12 mouse cellular contexts compared by ENCODE assay signal in genomic region chr2:24888895-24889294, GRCm38 (mm10). TPM values are rescaled to one million over a fixed set of nuclear protein-coding genes. Genes with fewer than 3 reads are reported as not detected.
A peak's percentile ranks its signal among the peaks of the same experiment; 100 is the strongest.
DNase-seq lines count a peak whose midpoint lies in the region; ATAC-seq and TF ChIP-seq lines count a peak whose summit lies in the region.
"Had no signal": no experiment of that assay in that cellular context is flagged by ENCODE, and none has a peak within 500 bp of the region (broad histone marks: within the 10 kb centered on the region; RNA-seq: fewer than 3 reads in every experiment).

No protein-coding gene starts in this region.

- no peaks in the 10 kb centered on the region for H3K9me3 ChIP-seq in lung, embryonic 14.5 days (ENCODE audit: low read depth, low read length)
- H3K9me3 ChIP-seq: forebrain, embryonic 10.5 days; midbrain, embryonic 13.5 days had no signal

- H3K36me3 ChIP-seq in lung, embryonic 14.5 days (ENCODE audit: insufficient read depth) = peaks cover 26% of the 10 kb centered on the region

- H3K4me2 ChIP-seq in lung, embryonic 14.5 days = no peak overlapping the region
- H3K4me2 ChIP-seq: midbrain, embryonic 13.5 days had no signal

- H3K9ac ChIP-seq in lung, embryonic 14.5 days = no peak overlapping the region
- H3K9ac ChIP-seq: midbrain, embryonic 13.5 days had no signal

- H3K4me1 ChIP-seq in lung, embryonic 14.5 days (ENCODE audit: insufficient read depth) = no peaks in the 10 kb centered on the region
- peaks cover 17% of the 10 kb centered on the region for H3K4me1 ChIP-seq in lung, adult 2 months (ENCODE audit: control insufficient read depth, insufficient read depth, low read length)
- H3K4me1 ChIP-seq: midbrain, embryonic 13.5 days had no signal

- TF ChIP-seq CTCF in lung, embryonic 14.5 days (IDR thresholded peaks at IDR 0.05; ENCODE audit: low read depth) = peak; percentile 34; the same call in 1 of the 2 replicates
- TF ChIP-seq CTCF in lung, adult 2 months (IDR thresholded peaks at IDR 0.05; ENCODE audit: insufficient read depth, low read length) = no peak

- H3K27me3 ChIP-seq in lung, embryonic 14.5 days (ENCODE audit: insufficient read depth, low read length) = no peaks in the 10 kb centered on the region
- H3K27me3 ChIP-seq: midbrain, embryonic 13.5 days had no signal

- H3K4me3 ChIP-seq in lung, embryonic 14.5 days (ENCODE audit: low read depth, low read length) = no peak overlapping the region
- H3K4me3 ChIP-seq in lung, adult 2 months (replicated peaks; ENCODE audit: extremely low read depth, low read depth, low read length) = no peak overlapping the region
- H3K4me3 ChIP-seq: forebrain, embryonic 10.5 days; midbrain, embryonic 13.5 days had no signal

- 79% methylated on average over 5 of the region's 5 CpGs for WGBS in lung, embryonic 14.5 days
- WGBS in lung, adult 2 months = 66% methylated on average over 5 of the region's 5 CpGs

- ATAC-seq in lung, embryonic 14.5 days (ENCODE audit: insufficient read depth) = no peak
- 0 out of 2 replicates have a peak, but pooled peaks have one; percentile 22 for ATAC-seq in megakaryocyte progenitor cell, adult 5-6 weeks (replicated peaks; ENCODE audit: poor library complexity)
- ATAC-seq: midbrain, embryonic 13.5 days had no signal

- TF ChIP-seq POLR2A in lung, adult 2 months (IDR thresholded peaks at IDR 0.05; ENCODE audit: borderline replicate concordance, extremely low read depth, low read depth, low read length) = no peak

- H3K27ac ChIP-seq in lung, embryonic 14.5 days (ENCODE audit: low read depth) = no peak overlapping the region
- H3K27ac ChIP-seq: forebrain, embryonic 10.5 days; midbrain, embryonic 13.5 days had no signal

- peak; percentile 26 to 60 for DNase-seq in cerebellum, postnatal 14 days
- no peak for DNase-seq in cerebellum, adult 11-12 months
- no peak for DNase-seq in lung, embryonic 14.5 days
- no peak for DNase-seq in lung, adult 2 months
- peak; percentile 48 for DNase-seq in ZHBTc4 (ENCODE audit: low read depth, low spot score)
- no peak for DNase-seq in gastrocnemius, postnatal 10 days
- DNase-seq in gastrocnemius, postnatal 4 days (ENCODE audit: low spot score in 2 of 2) = no peak
- DNase-seq: heart, postnatal 4 days; right cerebral cortex, postnatal 4 days had no signal

RNA-seq across cellular contexts. Expression of gene Ehmt1, which starts 30.5 kb away (rescaled TPM):
- 89.2 and 94.5 TPM in 2 replicates for polyA plus RNA-seq in lung, embryonic 14.5 days (2014; fragmentation: Nextera tagmentation; extraction: Ambion mirVana)
- 41.3 and 57.3 TPM in 2 replicates for polyA plus RNA-seq in lung, adult 2 months (2012; rRNA removed)
- total RNA-seq in megakaryocyte progenitor cell, adult 5-6 weeks (2015) = 34.4 and 36.7 TPM in 2 replicates
- 63.1 and 87.0 TPM in 2 replicates for total RNA-seq in megakaryocyte progenitor cell, adult 5-6 weeks (2017)
- total RNA-seq in gastrocnemius, postnatal 10 days (2021) = 10 to 100 TPM; 36.3 to 48.6 TPM
- total RNA-seq in gastrocnemius, postnatal 4 days (2021) = 10 to 100 TPM; 65.2 to 72.5 TPM

RNA-seq across cellular contexts. Expression of gene Arrdc1, which starts 46.2 kb away (rescaled TPM):
- 76.4 and 79.2 TPM in 2 replicates for polyA plus RNA-seq in lung, embryonic 14.5 days (2014; fragmentation: Nextera tagmentation; extraction: Ambion mirVana)
- polyA plus RNA-seq in lung, adult 2 months (2012; rRNA removed) = 221 and 242 TPM in 2 replicates
- total RNA-seq in megakaryocyte progenitor cell, adult 5-6 weeks (2015) = 24.5 and 29.2 TPM in 2 replicates
- 48.3 and 58.9 TPM in 2 replicates for total RNA-seq in megakaryocyte progenitor cell, adult 5-6 weeks (2017)
- 1 to 10 TPM; 7.3 to 9.4 TPM for total RNA-seq in gastrocnemius, postnatal 10 days (2021)
- total RNA-seq in gastrocnemius, postnatal 4 days (2021) = 10 to 100 TPM; 15.0 to 17.5 TPM

Comparison
In these comparisons a context has a peak if more than half of its experiments do, and no peak if none do; other contexts are left out.
1. DNase-seq: peak in cerebellum, postnatal 14 days (2 of 2) and ZHBTc4 (single experiment); none in cerebellum, adult 11-12 months (single experiment), lung, embryonic 14.5 days (single experiment), lung, adult 2 months (single experiment), gastrocnemius, postnatal 10 days (single experiment) and gastrocnemius, postnatal 4 days (0 of 2).